Mouse (Mus musculus) forebrain, postnatal 0 days (tissue): ENCODE measurements around the gene Scml4. TPM values are rescaled to one million over a fixed set of nuclear protein-coding genes. Genes with fewer than 3 reads are reported as not detected.

Source experiments
- ATAC-seq: fragments of 200-750 bp; cut with Nextera tagmentation; 2 replicates; pipeline ENCODE4 v1.8.0; 2017; ENCODE audit warnings: mild to moderate bottlenecking, moderate library complexity
- DNase-seq: peaks from one replicate; pipeline ENCODE4 v3.0.0-alpha.2; 2015
- H3K27ac ChIP-seq: fragments of 300-500 bp; sonication (generic); 2 replicates; pipeline ENCODE4 v1.5.1; 2014; ENCODE audit warnings: low read depth, mild to moderate bottlenecking, antibody characterized with exemption, low read length, moderate library complexity, mixed read lengths
- H3K27me3 ChIP-seq: fragments of 300-500 bp; sonication (generic); 2 replicates; pipeline ENCODE4 v1.6.1; 2014; ENCODE audit warnings: mild to moderate bottlenecking, low read length, mixed read lengths; ENCODE audit not compliant: insufficient read depth
- H3K36me3 ChIP-seq: fragments of 300-500 bp; sonication (generic); 2 replicates; pipeline ENCODE4 v1.6.1; 2014; ENCODE audit warnings: mild to moderate bottlenecking, moderate library complexity; ENCODE audit not compliant: insufficient read depth
- H3K4me1 ChIP-seq: fragments of 300-500 bp; sonication (generic); 2 replicates; pipeline ENCODE4 v1.6.1; 2014; ENCODE audit warnings: antibody characterized with exemption; ENCODE audit not compliant: insufficient read depth
- H3K4me2 ChIP-seq: fragments of 300-500 bp; sonication (generic); 2 replicates; pipeline ENCODE4 v1.6.1; 2014; ENCODE audit warnings: low read depth, mild to moderate bottlenecking, moderate library complexity
- H3K4me3 ChIP-seq: fragments of 300-500 bp; sonication (generic); 2 replicates; pipeline ENCODE4 v1.5.1; 2014; ENCODE audit warnings: low read depth, low read length, mixed read lengths
- H3K9ac ChIP-seq: fragments of 300-500 bp; sonication (generic); 2 replicates; pipeline ENCODE4 v1.6.1; 2014; ENCODE audit warnings: mild to moderate bottlenecking
- H3K9me3 ChIP-seq: fragments of 300-500 bp; sonication (generic); 2 replicates; pipeline ENCODE4 v1.6.1; 2016; ENCODE audit warnings: low read length
- CTCF ChIP-seq: sonication (generic); IDR thresholded peaks from 2 replicates; pipeline ENCODE4 v1.5.1; 2016; ENCODE audit warnings: antibody characterized with exemption, control low read depth, low read depth
- WGBS: fragments of 180-500 bp; shearing (Covaris S2); extraction: QIAGEN DNeasy Blood & Tissue Kit; methylation state at CpG from one replicate; pipeline ENCODE4 v1.1.7; 2014; 5-methylcytosine and 5-hydroxymethylcytosine counted together
- polyA plus RNA-seq: library from polyadenylated mRNA; unstranded; fragments of >200 nt; fragmentation: Nextera tagmentation; extraction: Ambion mirVana; gene quantifications from 2 replicates; pipeline ENCODE4 v1.2.1, GENCODE M21; 2015
- total RNA-seq: library from RNA; depleted of rRNA; stranded (reverse); fragments of >200 nt; gene quantifications from 2 replicates; pipeline ENCODE4 v1.2.3, GENCODE M21; 2014

Scml4 gene
- total and polyA plus RNA-seq, 2 experiments from 2014 or later = 8.5 to 37.7 TPM

- no peak for TF ChIP-seq CTCF
- DNase-seq (no peak), ATAC-seq (no peak)
- Histone ChIP-seq H3K4me2 (no peak overlapping the region), H3K36me3 (peaks cover 10% of the 10 kb centered on the region; the same call in 1 of the 2 replicates), H3K9ac (no peak overlapping the region), H3K27ac (no peak overlapping the region), H3K4me3 (no peak overlapping the region), H3K4me1 (no peaks in the 10 kb centered on the region), H3K9me3 (no peaks in the 10 kb centered on the region), H3K27me3 (no peaks in the 10 kb centered on the region)
- WGBS = 92% methylated on average over 4 of the region's 4 CpGs
Observed at GRCm38 (mm10) chr10:42838106-42838505, 22.1 kb upstream of the Scml4 start.

GRCm38 (mm10) chr10:42838736-42839135 lies 21.4 kb upstream of the Scml4 start:
- Histone ChIP-seq H3K9ac (no peak overlapping the region), H3K4me3 (no peak overlapping the region), H3K9me3 (no peaks in the 10 kb centered on the region), H3K4me2 (no peak overlapping the region), H3K4me1 (no peaks in the 10 kb centered on the region), H3K27ac (no peak overlapping the region), H3K36me3 (peaks cover 6% of the 10 kb centered on the region; the same call in 1 of the 2 replicates), H3K27me3 (no peaks in the 10 kb centered on the region)
- 94% methylated on average over 2 of the region's 2 CpGs for WGBS
- TF ChIP-seq CTCF = no peak
- ATAC-seq = no peak
- DNase-seq = no peak

GRCm38 (mm10) chr10:42840036-42840435 lies 20.1 kb upstream of the Scml4 start:
- H3K4me3 ChIP-seq = no peak overlapping the region
- 96% methylated on average over 11 of the region's 11 CpGs for WGBS
- H3K4me2 ChIP-seq = no peak overlapping the region
- no peaks in the 10 kb centered on the region for H3K27me3 ChIP-seq
- TF ChIP-seq CTCF = no peak
- no peaks in the 10 kb centered on the region for H3K9me3 ChIP-seq
- DNase-seq = no peak
- no peak overlapping the region for H3K9ac ChIP-seq
- H3K4me1 ChIP-seq = no peaks in the 10 kb centered on the region
- no peak for ATAC-seq
- H3K36me3 ChIP-seq = peaks cover 5% of the 10 kb centered on the region; the same call in 1 of the 2 replicates
- no peak overlapping the region for H3K27ac ChIP-seq

- no peak overlapping the region for H3K27ac ChIP-seq
- H3K9me3 ChIP-seq = no peaks in the 10 kb centered on the region
- no peak overlapping the region for H3K4me3 ChIP-seq
- no peaks in the 10 kb centered on the region for H3K36me3 ChIP-seq
- no peaks in the 10 kb centered on the region for H3K4me1 ChIP-seq
- DNase-seq (no peak), ATAC-seq (no peak)
- no peak overlapping the region for H3K4me2 ChIP-seq
- no peaks in the 10 kb centered on the region for H3K27me3 ChIP-seq
- 68% methylated on average over 16 of the region's 16 CpGs for WGBS
- no peak overlapping the region for H3K9ac ChIP-seq
- TF ChIP-seq CTCF = peak; percentile 58
Observed at GRCm38 (mm10) chr10:42841531-42842195, 18.5 kb upstream of the Scml4 start.

- H3K27ac ChIP-seq = no peak overlapping the region
- H3K4me3 ChIP-seq = no peak overlapping the region
- H3K9me3 ChIP-seq = no peaks in the 10 kb centered on the region
- H3K4me1 ChIP-seq = no peaks in the 10 kb centered on the region
- H3K9ac ChIP-seq = no peak overlapping the region
- 18% methylated on average over 9 of the region's 9 CpGs for WGBS
- TF ChIP-seq CTCF = peak; percentile 91
- H3K27me3 ChIP-seq = no peaks in the 10 kb centered on the region
- DNase-seq (peak; percentile 77), ATAC-seq (peak; percentile 61)
- no peaks in the 10 kb centered on the region for H3K36me3 ChIP-seq
- no peak overlapping the region for H3K4me2 ChIP-seq
Observed at GRCm38 (mm10) chr10:42842358-42842757, 17.8 kb upstream of the Scml4 start.

- H3K27me3 ChIP-seq = no peaks in the 10 kb centered on the region
- no peak overlapping the region for H3K4me3 ChIP-seq
- H3K36me3 ChIP-seq = no peaks in the 10 kb centered on the region
- ATAC-seq = no peak
- 59% methylated on average over 1 of the region's 1 CpGs for WGBS
- no peak overlapping the region for H3K27ac ChIP-seq
- H3K4me1 ChIP-seq = no peaks in the 10 kb centered on the region
- H3K4me2 ChIP-seq = no peak overlapping the region
- H3K9ac ChIP-seq = no peak overlapping the region
- no peak for DNase-seq
- no peaks in the 10 kb centered on the region for H3K9me3 ChIP-seq
- TF ChIP-seq CTCF = no peak
Observed at GRCm38 (mm10) chr10:42843416-42843815, 16.8 kb upstream of the Scml4 start.

- no peaks in the 10 kb centered on the region for H3K4me1 ChIP-seq
- H3K9me3 ChIP-seq = no peaks in the 10 kb centered on the region
- DNase-seq (no peak), ATAC-seq (no peak)
- TF ChIP-seq CTCF = no peak
- 46% methylated on average over 1 of the region's 1 CpGs for WGBS
- H3K27me3 ChIP-seq = no peaks in the 10 kb centered on the region
- no peak overlapping the region for H3K4me3 ChIP-seq
- H3K4me2 ChIP-seq = no peak overlapping the region
- no peaks in the 10 kb centered on the region for H3K36me3 ChIP-seq
- H3K9ac ChIP-seq = no peak overlapping the region
- no peak overlapping the region for H3K27ac ChIP-seq
Observed at GRCm38 (mm10) chr10:42845480-42845879, 14.7 kb upstream of the Scml4 start.
